Mouse (Mus musculus): ENCODE measurements around the gene Scamp2. TPM values are rescaled to one million over a fixed set of nuclear protein-coding genes. Genes with fewer than 3 reads are reported as not detected.

Scamp2 gene
- polyA plus RNA-seq, 1 experiment from 2014 or later: 62.3 TPM

DNA sequence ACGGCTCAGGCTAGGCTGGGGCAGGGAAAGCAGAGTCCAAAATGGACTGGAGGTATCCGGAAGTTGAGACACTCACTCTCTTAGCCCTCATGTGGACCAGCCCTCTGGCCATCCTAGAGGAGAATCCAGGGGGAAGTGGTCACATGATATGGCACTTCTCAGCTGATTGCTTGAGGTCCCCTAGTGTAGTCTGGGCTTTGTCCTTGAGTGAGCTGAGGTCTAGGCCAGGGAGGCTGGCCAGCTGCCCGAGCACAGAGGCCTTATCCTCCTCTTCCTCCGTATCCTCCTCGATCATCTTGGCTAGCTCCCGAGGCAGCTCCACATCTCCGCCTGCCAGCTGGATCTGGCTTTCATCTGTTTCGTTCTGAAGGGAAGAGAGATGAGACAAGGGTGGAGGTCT is 41.4 kb downstream of the Scamp2 start:
- no peak overlapping the region for H3K27ac ChIP-seq
- H3K4me2 ChIP-seq (replicated peaks): no peak overlapping the region
- no peaks in the 10 kb centered on the region for H3K36me3 ChIP-seq
- H3K27me3 ChIP-seq (replicated peaks): peaks cover 25% of the 10 kb centered on the region
- no peak overlapping the region for H3K9ac ChIP-seq
- ATAC-seq (ENCODE audit: low FRiP score, low read depth): no peak
- H3K4me3 ChIP-seq: no peak overlapping the region
- H3K4me1 ChIP-seq: peaks cover 42% of the 10 kb centered on the region
- no peaks in the 10 kb centered on the region for H3K9me3 ChIP-seq
- WGBS: 73% methylated on average over 8 of the region's 8 CpGs

DNA sequence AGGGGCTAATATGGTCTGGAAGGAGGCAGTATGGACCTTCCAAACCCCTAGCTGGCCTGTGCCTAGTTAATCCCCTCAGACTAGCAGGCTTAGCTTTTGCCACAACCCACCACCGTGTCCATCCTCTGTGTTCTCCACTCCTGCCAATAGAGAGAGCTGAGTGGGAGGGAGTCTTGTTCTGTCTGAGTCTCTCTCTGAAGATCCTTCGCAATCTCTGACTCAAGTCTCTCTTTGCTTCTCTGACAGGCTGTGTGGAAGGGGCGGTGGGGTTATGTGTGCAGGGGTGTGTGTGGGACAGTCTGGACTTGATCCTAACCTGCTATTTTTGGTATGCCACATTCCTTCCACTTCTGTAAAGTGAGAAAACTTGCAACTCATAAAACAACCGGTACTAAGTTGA is 44.1 kb downstream of the Scamp2 start:
- no peak for ATAC-seq (ENCODE audit: low FRiP score, low read depth)
- Histone ChIP-seq H3K36me3 (no peaks in the 10 kb centered on the region), H3K27ac (no peak overlapping the region), H3K9ac (no peak overlapping the region), H3K9me3 (no peaks in the 10 kb centered on the region), H3K4me3 (no peak overlapping the region), H3K4me2 (replicated peaks) (no peak overlapping the region), H3K27me3 (replicated peaks) (peaks cover 25% of the 10 kb centered on the region), H3K4me1 (peaks cover 20% of the 10 kb centered on the region)
- 79% methylated on average over 4 of the region's 4 CpGs for WGBS

DNA sequence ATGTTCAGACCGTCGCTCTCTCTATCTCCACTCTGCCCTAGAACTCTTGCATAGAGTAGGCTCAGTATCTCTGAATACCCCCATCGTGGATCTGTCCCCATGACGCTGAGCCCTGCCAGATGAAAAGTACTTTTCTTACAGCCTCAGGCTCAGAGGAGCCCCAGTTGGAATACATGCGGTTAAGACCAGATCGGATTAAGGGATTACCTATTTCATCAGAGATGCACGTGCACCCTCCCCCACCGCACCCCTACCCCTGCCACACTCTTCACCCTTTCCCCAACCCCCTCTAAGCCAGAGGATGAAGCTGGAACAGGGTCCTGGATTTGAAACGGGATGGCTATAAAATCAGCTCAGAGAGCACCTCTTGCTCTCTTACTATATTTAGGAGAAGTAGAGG is 44.8 kb downstream of the Scamp2 start:
- no peak overlapping the region for H3K4me3 ChIP-seq
- no peak for ATAC-seq (ENCODE audit: low FRiP score, low read depth)
- no peaks in the 10 kb centered on the region for H3K9me3 ChIP-seq
- WGBS: 29% methylated on average over 9 of the region's 9 CpGs
- no peak overlapping the region for H3K27ac ChIP-seq
- no peak overlapping the region for H3K9ac ChIP-seq
- peaks cover 15% of the 10 kb centered on the region for H3K4me1 ChIP-seq
- no peak overlapping the region for H3K4me2 ChIP-seq (replicated peaks)
- no peaks in the 10 kb centered on the region for H3K36me3 ChIP-seq
- H3K27me3 ChIP-seq (replicated peaks): peaks cover 25% of the 10 kb centered on the region

DNA sequence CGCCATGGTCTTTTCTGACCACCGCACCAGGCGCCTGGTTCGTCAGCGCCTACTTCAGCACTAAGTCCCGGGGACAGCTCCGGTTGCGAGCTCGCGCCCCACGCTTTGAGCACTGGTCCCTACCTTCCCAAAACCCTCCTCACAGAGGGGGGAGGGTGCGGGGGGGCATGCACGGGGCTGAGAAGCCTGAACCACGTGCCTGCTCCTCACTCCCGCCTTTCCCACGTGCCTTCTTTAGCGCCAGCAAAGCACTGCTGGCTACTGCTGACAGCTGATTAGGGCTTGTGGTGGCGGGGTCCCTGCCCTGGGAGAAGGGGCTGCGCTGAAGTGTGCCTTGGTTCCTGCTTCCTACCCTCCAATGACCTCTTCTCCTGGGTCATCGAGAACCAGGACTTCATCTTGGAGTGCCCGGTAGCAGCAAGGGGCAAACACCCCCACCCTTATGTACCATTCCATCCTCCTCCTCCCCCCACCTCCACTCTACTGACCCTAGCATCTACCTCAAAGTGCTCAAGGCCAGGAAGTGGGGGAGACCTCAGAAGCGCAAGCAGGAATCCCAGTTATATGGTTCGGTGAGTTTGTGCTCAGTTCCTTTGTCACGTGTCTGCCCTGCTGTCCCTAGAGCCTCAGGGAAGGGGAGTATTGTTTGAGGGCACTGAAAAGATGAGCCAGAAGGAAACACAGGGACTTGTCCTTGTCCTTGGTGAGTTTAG is 45.6 kb downstream of the Scamp2 start, which contains the start of gene Cplx3:
TSS of gene Cplx3 (minus strand) at position 143 of the 713 bp plus-strand sequence.
- no peaks in the 10 kb centered on the region for H3K36me3 ChIP-seq
- no peak within 1 kb of the TSS for H3K9ac ChIP-seq
- H3K27ac ChIP-seq: no peak within 1 kb of the TSS
- H3K9me3 ChIP-seq: no peaks in the 10 kb centered on the region
- H3K4me3 ChIP-seq: no peak within 1 kb of the TSS
- peak within 1 kb of the TSS; percentile 41 for H3K4me2 ChIP-seq (replicated peaks)
- peaks cover 8% of the 10 kb centered on the region for H3K4me1 ChIP-seq
- ATAC-seq (ENCODE audit: low FRiP score, low read depth): peak; percentile 21; the same call in 1 of the 2 replicates
- peaks cover 25% of the 10 kb centered on the region for H3K27me3 ChIP-seq (replicated peaks)
- WGBS: 7% methylated on average over 24 of the region's 24 CpGs

DNA sequence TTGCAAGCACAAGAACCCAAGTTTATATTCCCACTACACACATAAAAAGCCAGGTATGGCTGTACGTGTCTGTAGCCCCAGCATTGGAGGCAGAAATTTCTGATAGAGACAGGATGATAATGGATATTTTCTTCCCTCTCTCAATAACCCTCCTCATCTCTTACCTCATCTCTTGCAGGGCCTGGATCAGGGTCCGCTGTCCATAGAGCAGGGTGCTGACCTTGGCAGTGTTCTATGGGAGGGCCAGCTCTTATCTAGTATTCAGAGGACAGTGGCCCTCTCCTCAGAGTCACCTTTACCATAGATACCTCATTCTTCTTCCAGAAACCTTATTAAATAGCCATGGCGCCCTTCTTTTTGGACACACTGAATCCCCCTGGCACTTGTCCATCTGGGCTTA is 49.1 kb downstream of the Scamp2 start:
- ATAC-seq (ENCODE audit: low FRiP score, low read depth): no peak
- Histone ChIP-seq H3K4me2 (replicated peaks) (no peak overlapping the region), H3K9me3 (no peaks in the 10 kb centered on the region), H3K27me3 (replicated peaks) (peaks cover 22% of the 10 kb centered on the region), H3K4me3 (no peak overlapping the region), H3K36me3 (no peaks in the 10 kb centered on the region), H3K27ac (no peak overlapping the region), H3K4me1 (peaks cover 8% of the 10 kb centered on the region), H3K9ac (no peak overlapping the region)
- WGBS: 64% methylated on average over 3 of the region's 3 CpGs

DNA sequence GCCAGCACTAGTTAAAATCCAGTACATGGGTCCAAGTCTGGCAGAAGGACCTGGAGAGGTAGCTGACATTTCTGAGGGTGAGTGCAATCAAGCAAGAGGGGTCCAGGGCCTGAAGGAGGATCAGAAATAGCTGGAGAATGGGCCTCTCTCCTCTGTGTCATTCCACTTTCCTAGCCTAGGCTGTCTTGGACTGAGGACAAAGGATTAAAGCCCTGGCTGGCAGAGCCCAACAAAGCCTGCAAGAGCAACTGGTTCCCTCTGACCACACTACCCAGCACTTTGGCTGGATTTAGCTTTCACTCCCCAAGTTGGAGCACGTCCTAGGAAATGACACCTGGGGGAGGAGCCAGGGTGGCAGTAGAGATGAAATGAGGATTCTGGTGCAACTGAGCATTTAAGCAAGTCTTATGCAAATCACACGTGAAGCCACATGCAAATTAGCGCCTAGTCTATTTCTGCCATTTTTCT is 49.6 kb downstream of the Scamp2 start:
- Histone ChIP-seq H3K9ac (no peak overlapping the region), H3K27ac (no peak overlapping the region), H3K4me1 (peaks cover 8% of the 10 kb centered on the region), H3K36me3 (no peaks in the 10 kb centered on the region), H3K9me3 (no peaks in the 10 kb centered on the region), H3K4me3 (no peak overlapping the region), H3K27me3 (replicated peaks) (peaks cover 16% of the 10 kb centered on the region), H3K4me2 (replicated peaks) (no peak overlapping the region)
- 65% methylated on average over 3 of the region's 3 CpGs for WGBS
- no peak for ATAC-seq (ENCODE audit: low FRiP score, low read depth)

DNA sequence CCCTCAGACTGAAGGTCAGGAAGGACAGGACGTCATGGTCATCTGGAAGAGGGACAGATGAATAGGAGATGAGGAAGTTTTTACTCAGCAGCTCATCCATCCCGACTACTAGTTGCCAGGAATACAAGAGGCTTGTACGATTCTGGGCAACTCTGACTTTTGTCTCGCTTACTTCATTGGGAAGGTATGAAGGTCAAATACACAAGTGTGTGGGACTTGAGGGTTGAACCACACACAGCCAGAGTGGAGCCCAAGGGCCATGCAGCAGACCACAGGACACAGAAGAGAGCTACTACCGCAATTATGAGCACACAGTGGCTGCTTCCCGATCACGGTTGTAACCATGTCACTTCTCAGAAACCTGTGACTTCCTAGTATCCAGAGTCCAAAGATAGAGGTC is 51.8 kb downstream of the Scamp2 start:
- Histone ChIP-seq H3K9me3 (no peaks in the 10 kb centered on the region), H3K27ac (no peak overlapping the region), H3K9ac (no peak overlapping the region), H3K4me1 (no peaks in the 10 kb centered on the region), H3K4me3 (no peak overlapping the region), H3K27me3 (replicated peaks) (no peaks in the 10 kb centered on the region; the same call in 1 of the 2 replicates), H3K36me3 (no peaks in the 10 kb centered on the region), H3K4me2 (replicated peaks) (no peak overlapping the region)
- no peak for ATAC-seq (ENCODE audit: low FRiP score, low read depth)
- WGBS: 80% methylated on average over 7 of the region's 7 CpGs

DNA sequence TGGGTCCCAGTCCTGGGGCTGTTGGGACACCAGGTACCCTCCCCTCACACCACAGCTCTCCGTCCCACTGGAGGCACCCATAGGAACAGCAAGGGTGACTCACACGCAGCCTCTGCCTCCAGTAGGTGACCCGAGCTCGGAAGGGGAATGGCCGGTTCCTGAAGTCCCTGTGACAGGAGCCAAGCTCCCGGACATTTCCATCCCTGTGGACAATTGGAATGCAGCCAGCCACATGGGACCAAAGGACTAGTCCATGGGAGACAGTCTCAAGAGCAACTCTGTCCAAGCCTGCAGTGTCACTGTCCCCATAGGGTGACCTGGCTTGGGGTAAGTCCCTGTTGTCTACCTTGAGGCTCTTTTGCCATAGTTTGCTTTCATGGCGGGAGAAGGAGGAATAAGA is 53.2 kb downstream of the Scamp2 start:
- Histone ChIP-seq H3K36me3 (no peaks in the 10 kb centered on the region), H3K9me3 (no peaks in the 10 kb centered on the region), H3K27ac (no peak overlapping the region), H3K4me3 (no peak overlapping the region), H3K4me2 (replicated peaks) (no peak overlapping the region), H3K27me3 (replicated peaks) (no peaks in the 10 kb centered on the region), H3K9ac (no peak overlapping the region), H3K4me1 (no peaks in the 10 kb centered on the region)
- ATAC-seq (ENCODE audit: low FRiP score, low read depth): no peak
- WGBS: 82% methylated on average over 7 of the region's 7 CpGs

DNA sequence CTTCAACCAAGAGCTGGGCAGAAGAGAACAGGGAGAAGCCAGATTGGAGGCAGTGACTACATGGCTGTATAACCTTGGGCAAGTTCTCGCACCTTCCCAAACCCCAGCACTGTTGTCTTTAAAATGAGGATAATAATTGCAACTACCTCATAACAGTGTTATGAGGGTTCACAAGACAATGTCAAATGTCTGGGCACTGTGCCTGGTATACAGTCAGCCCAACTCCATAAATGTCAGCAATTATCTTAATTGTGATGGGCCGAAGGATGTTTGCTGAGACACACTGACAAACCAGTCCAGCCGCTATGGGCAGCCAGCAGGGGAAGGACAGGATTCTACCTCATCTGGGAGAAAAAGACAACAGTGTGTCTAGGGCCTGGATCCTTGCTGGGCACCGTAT is 54.0 kb downstream of the Scamp2 start:
- Histone ChIP-seq H3K4me3 (no peak overlapping the region), H3K4me2 (replicated peaks) (no peak overlapping the region), H3K36me3 (no peaks in the 10 kb centered on the region), H3K4me1 (no peaks in the 10 kb centered on the region), H3K27ac (no peak overlapping the region), H3K9ac (no peak overlapping the region), H3K9me3 (no peaks in the 10 kb centered on the region), H3K27me3 (replicated peaks) (no peaks in the 10 kb centered on the region)
- ATAC-seq (ENCODE audit: low FRiP score, low read depth): no peak
- 87% methylated on average over 4 of the region's 4 CpGs for WGBS

DNA sequence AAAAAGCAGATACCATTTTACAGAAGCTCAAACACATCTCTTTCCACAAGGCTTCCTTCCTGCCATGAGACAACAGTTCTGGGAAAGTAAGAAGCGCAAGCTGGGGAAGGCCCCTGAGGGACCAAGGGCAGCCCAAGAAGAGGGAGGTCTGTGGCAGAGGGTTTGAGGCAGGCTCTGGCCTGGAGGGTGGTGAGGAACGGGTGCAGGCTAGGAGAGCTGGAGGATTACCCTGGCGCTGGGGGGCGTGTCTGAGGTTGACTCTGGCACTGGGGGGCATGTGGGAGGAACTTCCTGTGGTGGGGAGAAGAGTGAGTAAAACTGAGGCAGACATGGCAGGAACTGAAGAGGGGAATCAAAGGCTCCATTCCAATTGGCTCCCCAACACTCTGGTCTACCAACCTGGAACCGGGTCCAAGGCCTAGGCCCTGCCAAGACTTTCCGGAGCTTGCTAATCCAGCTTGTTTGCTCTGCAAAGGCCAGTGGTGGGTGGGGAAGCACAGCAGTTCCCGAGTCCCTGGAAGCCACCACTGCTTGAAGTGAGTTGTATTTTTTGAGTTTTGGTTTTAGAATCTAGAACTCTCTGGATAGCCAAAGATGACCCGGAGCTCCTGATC is 56.9 kb downstream of the Scamp2 start:
- Histone ChIP-seq H3K4me1 (no peaks in the 10 kb centered on the region), H3K36me3 (no peaks in the 10 kb centered on the region), H3K4me3 (no peak overlapping the region), H3K27me3 (replicated peaks) (0 out of 2 replicates have a peak, but pooled peaks cover 3% of the 10 kb centered on the region), H3K9me3 (no peaks in the 10 kb centered on the region), H3K27ac (no peak overlapping the region), H3K9ac (no peak overlapping the region), H3K4me2 (replicated peaks) (no peak overlapping the region)
- WGBS: 86% methylated on average over 8 of the region's 8 CpGs
- no peak for ATAC-seq (ENCODE audit: low FRiP score, low read depth)

DNA sequence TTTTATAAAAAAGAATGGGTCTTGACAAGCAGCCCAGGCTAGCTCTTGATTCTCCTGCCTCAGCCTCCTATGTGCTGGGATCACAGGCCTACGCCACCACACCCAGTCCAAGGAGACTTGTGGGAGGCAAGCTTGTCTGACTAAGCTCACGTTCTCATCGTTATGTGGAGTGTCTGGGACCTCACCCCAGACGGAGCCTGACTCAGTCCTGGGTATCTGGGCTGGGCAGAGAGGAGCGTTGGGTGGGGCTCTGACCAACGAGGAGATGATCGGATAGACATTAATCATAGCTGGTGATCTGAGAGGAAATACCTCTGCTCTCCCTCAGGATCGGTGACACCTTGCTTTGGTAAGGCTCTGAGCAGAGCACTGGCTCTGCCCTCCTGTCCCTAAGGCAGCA is 58.1 kb downstream of the Scamp2 start:
- Histone ChIP-seq H3K27ac (no peak overlapping the region), H3K4me3 (no peak overlapping the region), H3K9me3 (no peaks in the 10 kb centered on the region), H3K27me3 (replicated peaks) (0 out of 2 replicates have a peak, but pooled peaks cover 3% of the 10 kb centered on the region), H3K4me1 (no peaks in the 10 kb centered on the region), H3K4me2 (replicated peaks) (no peak overlapping the region), H3K9ac (no peak overlapping the region), H3K36me3 (no peaks in the 10 kb centered on the region)
- ATAC-seq (ENCODE audit: low FRiP score, low read depth): no peak
- 81% methylated on average over 8 of the region's 8 CpGs for WGBS

DNA sequence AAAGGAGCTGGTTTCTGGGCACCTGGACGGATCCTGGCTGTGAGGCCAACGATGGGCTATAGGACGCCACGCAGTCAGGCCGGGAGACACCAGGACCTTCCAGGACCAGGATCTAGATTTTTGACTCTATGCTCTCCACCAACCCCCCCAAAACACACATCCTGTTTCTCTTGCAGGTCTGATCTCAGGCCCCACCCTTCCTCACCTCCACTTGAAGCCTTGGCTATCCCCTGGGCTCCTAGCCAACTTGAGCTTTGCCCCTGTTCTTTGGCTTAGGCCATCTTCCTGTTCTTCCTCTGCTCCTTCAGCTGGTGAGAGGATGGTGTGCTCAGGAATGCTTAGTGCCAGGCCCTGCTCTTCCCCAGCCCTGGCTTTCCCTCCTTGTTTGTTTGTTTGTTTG is 59.9 kb downstream of the Scamp2 start, which contains the start of gene Lman1l:
TSS of gene Lman1l (minus strand) at position 101 of the 400 bp plus-strand sequence.
- Histone ChIP-seq H3K27ac (no peak within 1 kb of the TSS), H3K9ac (no peak within 1 kb of the TSS), H3K9me3 (no peaks in the 10 kb centered on the region), H3K27me3 (replicated peaks) (0 out of 2 replicates have a peak, but pooled peaks cover 3% of the 10 kb centered on the region), H3K4me2 (replicated peaks) (no peak within 1 kb of the TSS), H3K4me3 (no peak within 1 kb of the TSS), H3K36me3 (peaks cover 17% of the 10 kb centered on the region), H3K4me1 (no peaks in the 10 kb centered on the region)
- no peak for ATAC-seq (ENCODE audit: low FRiP score, low read depth)
- 92% methylated on average over 5 of the region's 5 CpGs for WGBS
